Mouse (Mus musculus) lung, adult 2 months (tissue): ENCODE measurements around the gene Ccr2.

Experiments used
- CTCF ChIP-seq: fragments of 200-500 bp; IDR thresholded peaks from 2 replicates; pipeline ENCODE4 v1.5.1; 2011; ENCODE audit warnings: mild to moderate bottlenecking, low read length, control low read depth; ENCODE audit not compliant: insufficient read depth
- POLR2A ChIP-seq: fragments of 200-500 bp; IDR thresholded peaks from 2 replicates; pipeline ENCODE4 v1.6.1; 2011; ENCODE audit warnings: low read depth, mild to moderate bottlenecking, control low read depth, low read length, borderline replicate concordance; ENCODE audit errors: extremely low read depth

DNA sequence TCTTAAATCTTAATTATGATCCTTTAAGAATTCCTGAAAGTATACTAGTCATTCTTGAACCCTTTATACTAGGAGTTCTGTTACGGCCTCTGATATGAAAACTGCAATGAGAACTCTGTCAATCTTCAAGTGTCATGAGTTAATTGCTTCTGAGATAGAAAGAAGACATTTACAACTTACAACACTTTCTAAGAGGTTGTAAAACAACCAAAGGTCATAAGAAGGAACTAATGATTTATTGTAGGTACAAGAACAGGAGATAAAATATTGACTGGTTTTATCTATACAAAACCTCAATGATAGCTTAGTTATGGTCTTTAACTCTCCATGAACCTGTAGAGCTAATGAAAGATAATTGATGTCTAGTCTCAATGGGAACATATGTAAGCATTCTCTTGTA is 12.0 kb downstream of the Ccr2 start:
- TF ChIP-seq POLR2A (no peak), CTCF (no peak)
